Mouse (Mus musculus) embryo, embryonic 9.5 days (tissue): ENCODE data around the gene Ggta1.

ENCODE experiments used
- DNase-seq: peaks from one replicate; pipeline ENCODE4 v3.0.0-alpha.2; 2017; ENCODE audit errors: extremely low spot score

Gene Ggta1

GRCm38 (mm10) chr2:35462791-35463281 lies at the start of gene Ggta1:
Gene Ggta1, minus strand, starts transcription at chr2:35463231.
- DNase-seq: peak; percentile 48

- no peak for DNase-seq
These were observed 49.2 kb upstream of the Ggta1 start for GRCm38 (mm10) chr2:35512226-35512625.

GRCm38 (mm10) chr2:35510920-35511319 lies 47.9 kb upstream of the Ggta1 start:
- no peak for DNase-seq

- no peak for DNase-seq
These were observed 46.9 kb upstream of the Ggta1 start for GRCm38 (mm10) chr2:35509888-35510287.

GRCm38 (mm10) chr2:35509343-35509667 lies 46.3 kb upstream of the Ggta1 start:
- no peak for DNase-seq

- DNase-seq: no peak
These were observed 45.7 kb upstream of the Ggta1 start for GRCm38 (mm10) chr2:35508597-35509342.

- DNase-seq: no peak
These were observed 44.1 kb upstream of the Ggta1 start for GRCm38 (mm10) chr2:35507191-35507511.

GRCm38 (mm10) chr2:35506311-35507190 lies 43.5 kb upstream of the Ggta1 start:
- DNase-seq: no peak

GRCm38 (mm10) chr2:35505519-35506286 lies 42.7 kb upstream of the Ggta1 start:
- DNase-seq: no peak

GRCm38 (mm10) chr2:35504417-35504776 lies 41.4 kb upstream of the Ggta1 start:
- no peak for DNase-seq

- peak; percentile 43 for DNase-seq
These were observed 40.8 kb upstream of the Ggta1 start for GRCm38 (mm10) chr2:35503723-35504416.

- DNase-seq: no peak
These were observed 40.1 kb upstream of the Ggta1 start for GRCm38 (mm10) chr2:35503021-35503722.

GRCm38 (mm10) chr2:35502561-35502960 lies 39.5 kb upstream of the Ggta1 start:
- no peak for DNase-seq

- DNase-seq: no peak
These were observed 36.4 kb upstream of the Ggta1 start for GRCm38 (mm10) chr2:35499474-35499873.

GRCm38 (mm10) chr2:35498961-35499360 lies 35.9 kb upstream of the Ggta1 start:
- DNase-seq: no peak

GRCm38 (mm10) chr2:35497662-35498196 lies 34.7 kb upstream of the Ggta1 start:
- DNase-seq: no peak

GRCm38 (mm10) chr2:35496279-35497013 lies 33.4 kb upstream of the Ggta1 start:
- no peak for DNase-seq

- DNase-seq: no peak
These were observed 32.7 kb upstream of the Ggta1 start for GRCm38 (mm10) chr2:35495486-35496278.

- no peak for DNase-seq
These were observed 30.5 kb upstream of the Ggta1 start for GRCm38 (mm10) chr2:35493566-35493965.
